Mouse (Mus musculus) embryo, embryonic 10 days (tissue): ENCODE data around the gene Nab2.

ENCODE experiments used
- DNase-seq: peaks from one replicate; pipeline ENCODE4 v3.0.0-alpha.2; 2015; ENCODE audit warnings: low spot score

Gene Nab2

DNA sequence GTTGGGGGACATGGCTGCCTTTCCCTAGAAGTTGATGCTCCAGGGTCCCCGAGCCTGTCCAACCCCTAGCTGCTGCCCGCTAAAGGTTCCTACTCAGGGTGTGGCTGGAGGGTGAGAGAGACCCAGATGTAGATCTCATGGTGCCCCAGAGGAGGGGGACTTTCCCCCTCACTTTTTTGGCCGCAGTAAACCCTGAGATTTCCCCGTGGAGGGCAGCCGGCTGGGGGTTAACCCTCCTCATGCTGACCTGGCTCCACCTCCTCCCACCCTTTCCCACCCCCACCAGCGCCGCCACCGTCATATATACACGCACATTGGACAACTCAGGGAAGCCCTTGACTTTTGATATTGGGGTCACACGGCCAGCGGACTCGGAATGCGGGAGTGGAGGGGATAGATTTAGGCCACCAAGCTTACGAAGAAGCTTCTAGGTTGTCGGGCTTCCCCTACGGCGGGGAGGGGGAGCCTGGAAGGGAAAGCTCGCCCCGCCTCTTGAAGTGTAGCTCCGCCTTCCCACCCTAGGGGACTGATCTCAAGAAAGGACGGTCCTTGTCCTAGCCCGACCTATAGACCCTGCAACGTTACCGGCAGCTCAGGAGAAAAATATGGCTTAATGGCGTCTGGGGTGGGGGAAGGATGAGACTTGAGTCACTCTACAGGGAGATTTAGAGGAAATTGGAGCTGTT lies 24.7 kb downstream of the Nab2 start:
- peak; percentile 82 for DNase-seq

GRCm38 (mm10) chr10:127642772-127643552 lies 25.4 kb downstream of the Nab2 start, which contains the start of gene Stat6:
Gene Stat6 (plus strand): TSS chr10:127642986.
- DNase-seq, result peak; percentile 70

DNA sequence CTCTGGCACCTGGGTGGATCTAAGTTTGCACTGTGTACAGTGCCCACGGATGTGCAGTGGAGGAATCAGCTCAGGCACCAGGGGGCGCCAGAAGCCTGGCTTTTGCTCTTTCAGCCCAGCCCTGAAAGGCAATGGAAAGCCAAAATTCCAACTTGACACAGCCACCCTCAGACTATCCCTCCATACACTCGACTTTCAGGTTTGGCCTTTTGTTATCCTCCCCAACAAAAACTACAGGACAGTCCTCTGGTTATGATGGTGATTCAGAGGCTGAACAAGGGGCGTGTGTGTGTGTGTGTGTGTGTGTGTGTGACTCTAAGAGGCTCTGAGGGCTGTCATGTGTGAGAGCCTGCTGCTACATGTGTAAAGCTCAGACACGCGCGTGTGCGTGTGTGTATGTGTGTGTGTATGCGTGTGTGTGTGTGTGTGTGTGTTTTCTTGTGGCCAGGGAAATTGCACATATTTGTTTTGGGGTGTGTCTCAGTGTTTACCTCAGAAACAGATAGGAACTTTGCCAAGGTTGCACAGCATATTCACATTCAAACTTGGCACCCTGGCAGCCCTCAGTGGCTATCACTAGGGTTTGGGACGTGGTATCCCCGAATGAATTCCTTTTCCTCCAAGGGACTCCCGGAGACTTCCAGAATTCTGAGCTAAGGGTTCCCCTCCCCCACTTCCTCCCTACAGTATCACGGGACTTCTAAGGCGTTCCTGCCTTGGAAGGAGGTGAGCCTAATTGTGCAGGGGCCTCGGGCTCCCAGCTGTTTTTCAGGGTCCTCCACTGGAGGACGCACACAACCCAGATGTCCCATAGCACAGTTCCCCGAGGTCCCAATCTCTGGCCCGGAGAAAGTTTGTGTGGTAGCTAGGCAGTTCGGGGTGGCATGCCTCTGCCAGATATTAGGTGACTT lies 26.3 kb downstream of the Nab2 start:
- peak; percentile 88 for DNase-seq

DNA sequence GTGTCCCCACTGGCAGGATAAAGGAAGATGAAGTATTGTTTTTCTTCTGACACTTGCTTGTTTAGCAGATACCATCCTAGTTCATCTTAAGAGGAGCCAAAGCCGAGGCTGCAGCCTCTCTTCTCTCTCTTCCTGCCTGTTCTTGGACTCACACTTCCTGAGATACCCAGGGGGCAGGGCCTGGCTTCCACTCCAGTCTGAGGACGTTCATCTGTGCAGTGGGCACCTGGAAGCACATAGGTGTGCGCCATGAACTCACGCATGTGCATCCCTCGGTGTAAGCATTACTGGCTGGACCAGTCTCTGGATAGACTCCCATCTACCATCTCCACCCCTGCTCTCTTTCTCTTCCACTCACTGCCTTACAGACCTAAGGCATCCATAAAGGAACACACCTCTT lies 27.9 kb downstream of the Nab2 start:
- no peak for DNase-seq

DNA sequence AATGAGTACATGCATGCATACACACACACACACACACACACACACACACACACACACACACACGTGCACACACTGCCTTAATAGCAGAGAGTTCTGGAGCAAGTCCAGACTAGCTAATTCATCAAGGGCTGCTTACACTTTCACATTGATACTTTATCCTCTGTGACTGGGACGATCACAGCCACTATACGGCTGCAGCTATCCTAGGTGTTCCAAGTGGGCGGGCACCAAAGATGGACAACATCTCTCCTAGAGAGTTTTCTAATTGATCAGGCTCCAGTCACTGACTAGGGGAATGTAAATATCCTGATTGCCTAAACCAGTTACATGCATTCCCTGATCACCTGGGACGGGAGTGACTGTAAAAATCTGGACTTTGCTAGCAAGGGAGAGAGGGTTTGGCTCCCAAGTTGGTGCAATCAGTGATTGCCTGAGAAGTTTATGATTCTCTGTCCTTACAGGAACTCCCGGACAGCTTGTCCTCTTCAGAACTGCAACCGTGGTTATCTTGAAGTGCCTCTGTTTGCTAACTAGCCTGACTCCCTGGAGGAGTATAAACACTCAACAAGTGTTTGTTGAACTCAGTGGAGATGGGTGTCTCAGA lies 35.6 kb downstream of the Nab2 start:
- DNase-seq, result no peak

GRCm38 (mm10) chr10:127631261-127632214 lies 36.8 kb downstream of the Nab2 start:
- DNase-seq, result no peak

GRCm38 (mm10) chr10:127626433-127626832 lies 41.9 kb downstream of the Nab2 start:
- DNase-seq, result no peak

DNA sequence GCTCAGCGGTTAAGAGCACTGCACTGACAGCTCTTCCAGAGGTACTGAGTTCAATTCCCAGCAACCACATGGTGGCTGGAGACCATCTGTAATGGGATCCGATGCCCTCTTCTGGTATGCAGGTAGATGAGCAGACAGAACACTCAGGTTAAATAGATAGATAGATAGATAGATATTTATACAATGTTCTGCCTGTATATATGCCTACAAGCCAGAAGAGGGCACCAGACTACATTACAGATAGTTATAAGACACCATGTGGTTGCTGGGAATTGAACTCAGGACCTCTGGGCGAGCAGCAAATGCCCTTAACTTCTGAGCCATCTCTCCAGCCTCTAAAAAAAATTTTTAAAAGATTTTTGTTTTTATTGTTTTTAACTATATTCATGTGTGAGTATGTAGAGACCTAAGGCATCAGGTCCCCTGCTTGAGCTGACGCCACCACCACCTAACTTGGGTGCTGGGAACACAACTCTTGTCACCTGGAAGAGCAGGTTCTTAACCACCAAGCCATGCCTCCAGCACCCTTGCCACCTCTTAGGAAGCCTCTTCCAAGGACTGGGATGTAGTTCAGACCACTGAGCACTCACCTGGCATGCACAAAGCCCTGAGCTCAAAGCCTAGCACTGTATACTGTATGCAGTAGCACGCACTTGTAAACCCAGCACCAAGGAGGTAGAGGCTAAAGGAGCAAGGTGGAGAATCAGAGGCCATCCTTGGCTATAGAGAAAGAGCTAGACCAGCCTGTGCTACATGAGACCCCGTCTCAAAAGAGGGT lies 44.7 kb downstream of the Nab2 start:
- no peak for DNase-seq

GRCm38 (mm10) chr10:127622661-127623060 lies 45.7 kb downstream of the Nab2 start:
- DNase-seq, result no peak

DNA sequence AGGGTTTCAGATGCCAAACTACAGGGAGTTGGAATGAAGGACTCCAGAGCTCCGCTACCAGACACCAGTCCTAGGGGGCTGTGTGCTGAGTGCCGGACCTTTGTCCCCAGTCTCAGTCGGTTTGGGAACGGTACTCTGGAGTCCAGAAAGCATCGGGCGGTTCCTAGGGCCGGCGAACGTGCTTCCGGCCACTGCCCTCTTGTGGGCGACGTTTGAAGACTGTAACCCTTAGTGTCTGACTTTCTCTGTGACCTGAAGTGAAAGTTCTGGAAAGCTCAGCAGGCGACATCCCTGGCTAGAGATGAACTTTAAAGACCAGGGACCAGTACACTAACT lies 46.3 kb downstream of the Nab2 start:
- peak; percentile 85 for DNase-seq

GRCm38 (mm10) chr10:127621191-127622056 lies 46.9 kb downstream of the Nab2 start:
- peak; percentile 92 for DNase-seq

DNA sequence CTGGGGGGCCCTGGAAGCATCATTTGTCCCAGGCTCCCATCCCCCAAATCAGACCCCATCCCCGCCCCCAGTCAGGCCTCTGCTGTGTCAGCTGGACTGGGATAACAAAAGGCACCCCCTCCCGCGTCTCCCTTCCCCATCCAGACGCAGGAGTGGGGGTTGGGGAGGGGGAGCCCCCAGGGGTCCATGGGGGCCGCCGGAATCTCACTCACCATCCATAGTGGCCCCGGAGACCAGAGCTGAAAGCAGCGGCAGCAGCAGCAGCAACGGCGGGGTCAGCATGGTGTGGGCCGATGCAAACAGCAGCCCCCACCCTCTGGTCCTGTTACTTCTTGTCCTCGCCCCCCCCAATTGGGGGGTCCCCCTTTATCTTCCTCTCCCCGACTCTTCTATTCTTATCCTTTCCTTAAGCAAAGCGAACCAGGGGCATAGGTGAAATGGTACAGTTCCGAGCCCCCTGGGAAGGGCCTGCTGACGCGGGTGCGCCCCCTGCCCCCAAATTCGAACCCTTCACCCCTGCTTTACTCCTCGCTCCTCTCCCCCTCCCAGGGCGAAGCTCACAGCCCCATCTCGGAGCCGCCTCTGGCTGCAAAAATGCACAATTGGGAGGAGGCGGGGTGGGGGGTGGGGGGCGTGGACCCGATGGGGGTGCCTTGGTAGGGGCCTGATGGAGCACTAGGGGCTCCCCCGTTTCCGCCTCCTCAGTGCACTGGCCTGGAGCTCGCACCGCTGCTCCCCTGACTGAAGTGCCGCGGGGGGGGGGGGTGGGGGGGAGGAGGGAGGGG lies 47.8 kb downstream of the Nab2 start, which contains the start of gene Lrp1:
Gene Lrp1 (minus strand): TSS at position 743 of the 785 bp plus-strand sequence.
- peak; percentile 62 for DNase-seq

- DNase-seq, result peak; percentile 70
Measured at GRCm38 (mm10) chr10:127619941-127620405, 48.4 kb downstream of the Nab2 start.

DNA sequence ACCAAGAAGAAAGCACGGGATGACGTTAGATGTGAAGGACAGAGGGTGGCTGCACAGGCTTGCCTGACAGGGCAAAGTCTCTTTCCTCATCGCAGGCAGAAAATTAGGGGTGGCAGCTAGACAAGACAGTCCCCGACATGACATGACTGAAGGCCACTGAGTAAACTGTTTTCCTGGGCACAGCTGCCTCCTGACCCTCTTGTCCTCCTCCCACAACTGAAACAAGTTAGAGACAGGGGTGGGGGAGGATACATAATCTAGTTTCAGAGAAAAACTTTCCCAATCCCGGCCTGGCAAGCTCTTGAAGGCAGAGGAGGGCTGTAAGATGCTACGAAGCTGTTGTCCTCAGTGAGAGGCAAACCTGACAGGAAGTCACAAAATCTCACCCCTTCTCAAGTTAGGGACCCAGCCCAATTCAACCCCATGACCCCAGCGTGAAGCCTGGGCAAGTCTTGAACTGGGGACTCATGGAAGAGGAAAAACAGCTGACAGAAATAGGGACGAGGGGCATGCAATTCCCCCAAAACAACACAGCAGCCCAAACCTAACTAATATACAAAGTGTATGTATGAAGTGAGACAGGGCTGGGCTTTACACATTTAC lies 49.1 kb downstream of the Nab2 start:
- no peak for DNase-seq

DNA sequence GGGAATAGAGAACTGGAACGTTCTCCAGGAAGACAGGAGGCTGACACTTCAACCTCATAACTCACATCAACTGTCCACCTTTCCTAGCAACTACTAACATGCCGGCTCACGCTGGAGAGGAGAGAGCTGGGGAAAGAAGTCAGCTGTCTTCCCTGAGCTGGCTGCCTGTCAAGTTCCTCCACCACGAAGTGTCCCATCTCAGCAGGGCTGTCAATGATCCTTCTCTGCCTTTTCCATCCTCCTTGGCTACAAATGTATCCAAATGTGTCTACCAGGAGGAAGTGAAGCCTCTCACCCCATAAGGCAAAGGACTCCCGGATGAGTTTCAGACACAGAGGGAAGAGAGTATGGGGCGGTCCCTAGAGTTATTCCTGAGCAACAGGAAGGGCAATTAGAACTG lies 50.2 kb downstream of the Nab2 start:
- DNase-seq, result no peak

DNA sequence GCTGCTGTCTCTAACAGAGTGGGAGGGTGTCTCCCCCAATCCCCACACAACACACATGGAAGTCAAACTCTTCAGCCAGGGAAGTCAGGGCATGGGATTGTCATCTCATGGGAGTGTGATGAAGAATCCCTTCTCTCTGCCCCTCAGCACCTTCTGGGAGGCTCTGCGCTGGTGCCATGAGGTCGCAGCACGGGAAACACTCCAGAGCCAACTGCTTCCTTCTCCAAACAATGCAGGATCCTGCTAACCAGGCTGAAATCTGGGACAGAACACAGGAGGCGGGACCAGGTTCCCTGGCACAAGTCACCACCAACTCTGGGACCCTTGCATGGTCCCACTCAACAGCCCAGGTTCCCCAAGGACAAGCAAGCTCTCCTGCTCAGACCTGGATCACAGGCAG lies 51.1 kb downstream of the Nab2 start:
- no peak for DNase-seq

- DNase-seq, result peak; percentile 86
Measured at GRCm38 (mm10) chr10:127616261-127616679, 52.1 kb downstream of the Nab2 start.

DNA sequence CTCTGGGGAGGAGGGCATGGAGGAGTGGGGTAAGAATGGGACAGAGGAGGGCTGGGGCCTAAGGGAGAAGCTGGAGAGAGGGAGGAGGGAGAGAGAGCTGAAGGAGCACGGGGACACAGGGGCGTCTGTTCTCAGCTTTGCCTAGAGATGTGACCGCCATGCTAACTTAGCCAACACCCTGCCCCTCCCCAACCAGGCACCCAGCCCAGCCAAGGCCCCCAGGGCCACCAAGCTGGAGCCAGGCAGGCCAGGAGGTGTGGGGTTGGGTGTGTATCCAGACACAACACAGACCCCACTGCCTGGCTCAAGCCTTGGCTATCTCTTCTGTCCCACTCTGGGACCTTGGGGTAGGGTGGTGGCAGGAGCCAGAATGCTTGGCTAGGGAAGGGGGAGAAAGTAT lies 52.8 kb downstream of the Nab2 start:
- no peak for DNase-seq
